Mouse (Mus musculus) MEL (cell line): ENCODE results near the gene Prr18. TPM values are rescaled to one million over a fixed set of nuclear protein-coding genes. Genes with fewer than 3 reads are reported as not detected.

Source experiments
- DNase-seq: peaks from one replicate; pipeline ENCODE4 v3.0.0; 2011; ENCODE audit warnings: low read depth, low spot score
- H3K27ac ChIP-seq: 2 replicates; pipeline ENCODE4 v1.5.1; 2012; ENCODE audit warnings: low read depth, mild to moderate bottlenecking, control low read depth, low read length, moderate library complexity; ENCODE audit not compliant: control insufficient read depth
- H3K27me3 ChIP-seq, 2 experiments: fragments of 150-350 bp in 1 of 2; sonication (generic) in 1 of 2; 2 replicates each; pipeline ENCODE4 v1.6.1; 2012; ENCODE audit warnings: low read length in 2 of 2, mild to moderate bottlenecking in 2 of 2, improper control_type of control experiment in 1 of 2, moderate library complexity in 1 of 2; ENCODE audit not compliant: insufficient read depth in 2 of 2, control insufficient read depth in 1 of 2
- H3K36me3 ChIP-seq, 2 experiments: 2 replicates each; pipeline ENCODE4 v1.6.1; 2012 to 2014; ENCODE audit warnings: low read length in 2 of 2, improper control_type of control experiment in 1 of 2, inconsistent platforms in 1 of 2, mild to moderate bottlenecking in 1 of 2; ENCODE audit not compliant: insufficient read depth in 2 of 2, control insufficient read depth in 1 of 2
- H3K4me1 ChIP-seq, 2 experiments: fragments of 150-350 bp in 1 of 2; sonication (generic) in 1 of 2; 2 replicates each; pipeline ENCODE4 v1.6.1; 2012; ENCODE audit warnings: low read length in 2 of 2, improper control_type of control experiment in 1 of 2, mild to moderate bottlenecking in 1 of 2; ENCODE audit not compliant: insufficient read depth in 2 of 2, control insufficient read depth in 1 of 2
- H3K4me3 ChIP-seq, 2 experiments: fragments of 150-350 bp in 1 of 2; sonication (generic) in 1 of 2; 2 replicates each; pipeline ENCODE4 v1.5.1; 2012; ENCODE audit warnings: low read depth in 2 of 2, low read length in 2 of 2, mild to moderate bottlenecking in 2 of 2, moderate library complexity in 2 of 2, control low read depth in 1 of 2, improper control_type of control experiment in 1 of 2; ENCODE audit not compliant: control insufficient read depth in 1 of 2, insufficient read depth in 1 of 2
- H3K79me2 ChIP-seq: 2 replicates; pipeline ENCODE4 v1.6.1; 2012; ENCODE audit warnings: mild to moderate bottlenecking, low read length, moderate library complexity; ENCODE audit not compliant: control insufficient read depth, poor library complexity, insufficient read depth
- H3K9ac ChIP-seq: 2 replicates; pipeline ENCODE4 v1.6.1; 2012; ENCODE audit warnings: low read depth, mild to moderate bottlenecking, control low read depth, low read length, moderate library complexity; ENCODE audit not compliant: control insufficient read depth, poor library complexity, severe bottlenecking
- H3K9me3 ChIP-seq: fragments of 150-350 bp; sonication (generic); replicated peaks from 2 replicates; pipeline ENCODE4 v1.6.1; 2012; ENCODE audit warnings: mild to moderate bottlenecking, low read length, improper control_type of control experiment, moderate library complexity; ENCODE audit not compliant: insufficient read depth
- BHLHE40 ChIP-seq: IDR thresholded peaks from 2 replicates; pipeline ENCODE4 v1.6.1; 2012; ENCODE audit warnings: low read depth, mild to moderate bottlenecking, inconsistent platforms, low read length, improper control_type of control experiment, borderline replicate concordance
- ELF1 ChIP-seq: IDR thresholded peaks from 2 replicates; pipeline ENCODE4 v1.6.1; 2014; ENCODE audit warnings: low read depth, mild to moderate bottlenecking, inconsistent platforms, low read length, improper control_type of control experiment, moderate library complexity
- HCFC1 ChIP-seq: IDR thresholded peaks from 2 replicates; pipeline ENCODE4 v1.6.1; 2012; ENCODE audit warnings: low read depth, mild to moderate bottlenecking, inconsistent platforms, low read length, improper control_type of control experiment, moderate library complexity
- MAFK ChIP-seq: IDR thresholded peaks from 2 replicates; pipeline ENCODE4 v1.6.1; 2011; ENCODE audit warnings: low read depth, mild to moderate bottlenecking, low read length, improper control_type of control experiment, borderline replicate concordance
- MAX ChIP-seq: IDR thresholded peaks from 2 replicates; pipeline ENCODE4 v1.6.1; 2011; ENCODE audit warnings: low read length, improper control_type of control experiment
- MAZ ChIP-seq: IDR thresholded peaks from 2 replicates; pipeline ENCODE4 v1.6.1; 2012; ENCODE audit warnings: low read depth, mild to moderate bottlenecking, inconsistent platforms, low read length, improper control_type of control experiment
- MYC ChIP-seq: IDR thresholded peaks from 2 replicates; pipeline ENCODE4 v1.6.1; 2011; ENCODE audit warnings: low read depth, mild to moderate bottlenecking, low read length, improper control_type of control experiment, moderate library complexity
- NELFE ChIP-seq: IDR thresholded peaks from 2 replicates; pipeline ENCODE4 v1.6.1; 2011; ENCODE audit warnings: low read depth, low read length, improper control_type of control experiment
- POLR2A ChIP-seq, 2 experiments: IDR thresholded peaks; 2 replicates each; pipeline ENCODE4 v1.6.1; 2011 to 2012; ENCODE audit warnings: low read length in 2 of 2, mild to moderate bottlenecking in 2 of 2, control low read depth in 1 of 2, improper control_type of control experiment in 1 of 2, low read depth in 1 of 2, moderate library complexity in 1 of 2; ENCODE audit not compliant: control insufficient read depth in 1 of 2, insufficient read depth in 1 of 2, poor library complexity in 1 of 2
- SMC3 ChIP-seq: IDR thresholded peaks from 2 replicates; pipeline ENCODE4 v1.6.1; 2011; ENCODE audit warnings: low read depth, low read length, improper control_type of control experiment
- TBP ChIP-seq: IDR thresholded peaks from 2 replicates; pipeline ENCODE4 v1.8.0; 2011; ENCODE audit warnings: low read depth, low read length, improper control_type of control experiment
- polyA plus RNA-seq, 2 experiments: library from polyadenylated mRNA; stranded (reverse) in 1 of 2; unstranded in 1 of 2; fragments of >175 nt in 1 of 2; fragments of >200 nt in 1 of 2; gene quantifications; 2 replicates each; pipeline versions ENCODE4 v1.2.1 to v1.2.4; 2012; ENCODE audit warnings: low replicate concordance in 2 of 2, low read depth in 1 of 2; ENCODE audit not compliant: insufficient read length in 2 of 2, insufficient read depth in 1 of 2, missing spikeins in 1 of 2
- total RNA-seq: library from RNA; depleted of rRNA; stranded (reverse); fragments of 300-350 nt; gene quantifications from 2 replicates; pipeline ENCODE4 v1.2.3, GENCODE M21; 2012

Prr18 gene
- total and polyA plus RNA-seq, 3 experiments = 0.04 to 0.10 TPM; not detected in 1

GRCm38 (mm10) chr17:8339666-8340374 is 2.6 kb downstream of the Prr18 start:
- DNase-seq = no peak
- no peaks in the 10 kb centered on the region for H3K79me2 ChIP-seq
- H3K27me3 ChIP-seq = no peaks in the 10 kb centered on the region
- no peaks in the 10 kb centered on the region for H3K9me3 ChIP-seq
- H3K4me3 ChIP-seq = no peak overlapping the region
- H3K36me3 ChIP-seq = no peaks in the 10 kb centered on the region
- TF ChIP-seq MAX (no peak), NELFE (no peak), HCFC1 (no peak), ELF1 (no peak), SMC3 (no peak), MAZ (no peak)
- no peaks in the 10 kb centered on the region for H3K4me1 ChIP-seq
- H3K27ac ChIP-seq = no peak overlapping the region
- H3K9ac ChIP-seq = no peak overlapping the region

- no peaks in the 10 kb centered on the region for H3K36me3 ChIP-seq
- no peak for TF ChIP-seq BHLHE40
- no peak for TF ChIP-seq TBP
- no peak for TF ChIP-seq NELFE
- no peak for TF ChIP-seq MYC
- no peak for TF ChIP-seq MAFK
- TF ChIP-seq, all 39 proteins: peak for 0
- Histone ChIP-seq H3K27me3 (no peaks in the 10 kb centered on the region), H3K79me2 (no peaks in the 10 kb centered on the region), H3K9ac (no peak overlapping the region), H3K27ac (no peak overlapping the region), H3K4me1 (no peaks in the 10 kb centered on the region), H3K4me3 (no peak overlapping the region), H3K9me3 (no peaks in the 10 kb centered on the region)
- no peak for DNase-seq
Measured at GRCm38 (mm10) chr17:8340407-8341359, 3.4 kb downstream of the Prr18 start.

- H3K27me3 ChIP-seq = no peaks in the 10 kb centered on the region
- no peak overlapping the region for H3K27ac ChIP-seq
- H3K4me3 ChIP-seq = no peak overlapping the region
- H3K79me2 ChIP-seq = no peaks in the 10 kb centered on the region
- H3K9me3 ChIP-seq = no peaks in the 10 kb centered on the region
- TF ChIP-seq HCFC1 (no peak), ELF1 (no peak), POLR2A (IDR thresholded peaks at IDR 0.05; ENCODE audit: control insufficient read depth in 1 of 2, insufficient read depth in 1 of 2, low read depth in 1 of 2, low read length in 2 of 2, poor library complexity in 1 of 2) (no peak)
- no peaks in the 10 kb centered on the region for H3K36me3 ChIP-seq
- H3K9ac ChIP-seq = no peak overlapping the region
- DNase-seq = no peak
- no peaks in the 10 kb centered on the region for H3K4me1 ChIP-seq
Measured at GRCm38 (mm10) chr17:8341360-8341963, 4.2 kb downstream of the Prr18 start.
